Comparison of ENCODE assay signal across 12 mouse cellular contexts in genomic region chr16:34334919-34335318, GRCm38 (mm10).
DNase-seq lines count a peak whose midpoint lies in the region; ATAC-seq and TF ChIP-seq lines count a peak whose summit lies in the region.
"Had no signal": no experiment of that assay in that cellular context is flagged by ENCODE, and none has a peak within 500 bp of the region (broad histone marks: within the 10 kb centered on the region; RNA-seq: fewer than 3 reads in every experiment).

No protein-coding gene starts in this region.

- H3K27me3 ChIP-seq in forebrain, embryonic 16.5 days (replicated peaks; ENCODE audit: control insufficient read depth, insufficient read depth, low read length), result no peaks in the 10 kb centered on the region
- H3K27me3 ChIP-seq in lung, postnatal 0 days (replicated peaks; ENCODE audit: insufficient read depth, low read length), result no peaks in the 10 kb centered on the region
- H3K27me3 ChIP-seq: embryonic facial prominence, embryonic 12.5 days; hindbrain, embryonic 15.5 days had no signal

- ATAC-seq in forebrain, embryonic 16.5 days, result no peak
- 0 out of 2 replicates have a peak, but pooled peaks have one; percentile 18 for ATAC-seq in lung, postnatal 0 days
- no peak for ATAC-seq in monocyte, adult 5-6 weeks (replicated peaks; ENCODE audit: insufficient number of reproducible peaks, low FRiP score, low TSS enrichment, poor library complexity, severe bottlenecking)

- 9% methylated on average over 4 of the region's 4 CpGs for WGBS in forebrain, embryonic 16.5 days
- WGBS in lung, postnatal 0 days, result 45% methylated on average over 4 of the region's 4 CpGs

- H3K36me3 ChIP-seq in forebrain, embryonic 16.5 days (ENCODE audit: control insufficient read depth, insufficient read depth), result no peaks in the 10 kb centered on the region
- no peaks in the 10 kb centered on the region for H3K36me3 ChIP-seq in lung, postnatal 0 days (ENCODE audit: insufficient read depth, low read length)
- H3K36me3 ChIP-seq: hindbrain, embryonic 15.5 days had no signal

- intact Hi-C loops in left cerebral cortex, postnatal 4 days (cut with DNase I), result no loop called here

- H3K4me2 ChIP-seq in forebrain, embryonic 16.5 days (ENCODE audit: low read length), result no peak overlapping the region
- H3K4me2 ChIP-seq in lung, postnatal 0 days (replicated peaks; ENCODE audit: low read depth, low read length), result no peak overlapping the region
- H3K4me2 ChIP-seq: embryonic facial prominence, embryonic 12.5 days; hindbrain, embryonic 15.5 days had no signal

- no peak for TF ChIP-seq CTCF in lung, postnatal 0 days (IDR thresholded peaks at IDR 0.05)

- no peak for TF ChIP-seq EP300 in lung, postnatal 0 days (IDR thresholded peaks at IDR 0.05)

- H3K9me3 ChIP-seq in forebrain, embryonic 16.5 days (ENCODE audit: control insufficient read depth, low read length), result no peaks in the 10 kb centered on the region
- no peaks in the 10 kb centered on the region for H3K9me3 ChIP-seq in lung, postnatal 0 days (ENCODE audit: low read length)
- H3K9me3 ChIP-seq: embryonic facial prominence, embryonic 12.5 days; hindbrain, embryonic 15.5 days had no signal

- H3K4me1 ChIP-seq in forebrain, embryonic 16.5 days (replicated peaks; ENCODE audit: control insufficient read depth, insufficient read depth, low read length), result peaks cover 34% of the 10 kb centered on the region
- H3K4me1 ChIP-seq in lung, postnatal 0 days (ENCODE audit: insufficient read depth, low read depth, low read length), result 0 out of 2 replicates have a peak, but pooled peaks cover 6% of the 10 kb centered on the region

- H3K9ac ChIP-seq in forebrain, embryonic 16.5 days (replicated peaks; ENCODE audit: low read depth, low read length), result 0 out of 2 replicates have a peak overlapping the region, but pooled peaks have one; percentile 4
- no peak overlapping the region for H3K9ac ChIP-seq in lung, postnatal 0 days (replicated peaks; ENCODE audit: low read depth)
- H3K9ac ChIP-seq: embryonic facial prominence, embryonic 12.5 days; hindbrain, embryonic 15.5 days had no signal

- H3K4me3 ChIP-seq in forebrain, embryonic 16.5 days (replicated peaks; ENCODE audit: low read length), result no peak overlapping the region
- H3K4me3 ChIP-seq in lung, postnatal 0 days (ENCODE audit: low read depth, low read length), result no peak overlapping the region
- H3K4me3 ChIP-seq: embryonic facial prominence, embryonic 12.5 days; hindbrain, embryonic 15.5 days had no signal

- DNase-seq in adrenal gland, postnatal 25 days, result peak; percentile 40
- DNase-seq in adrenal gland, postnatal 4 days (ENCODE audit: low spot score in 2 of 2), result no peak
- DNase-seq in left cerebral cortex, postnatal 4 days, result peak; percentile 41
- no peak for DNase-seq in left cerebral cortex, adult 9 months (ENCODE audit: low spot score in 2 of 2)
- DNase-seq in lung, postnatal 0 days (ENCODE audit: low spot score), result peak; percentile 63
- no peak for DNase-seq in thymus, postnatal 4 days
- DNase-seq: B cell, adult 2 months had no signal

- no peak overlapping the region for H3K27ac ChIP-seq in forebrain, embryonic 16.5 days (ENCODE audit: low read length)
- no peak overlapping the region for H3K27ac ChIP-seq in lung, postnatal 0 days (ENCODE audit: low read length)
- H3K27ac ChIP-seq: embryonic facial prominence, embryonic 12.5 days; hindbrain, embryonic 15.5 days; macrophage had no signal

Comparison
In these comparisons a context has a peak if more than half of its experiments do, and no peak if none do; other contexts are left out.
1. DNase-seq: peak in adrenal gland, postnatal 25 days (single experiment), left cerebral cortex, postnatal 4 days (single experiment) and lung, postnatal 0 days (single experiment); none in adrenal gland, postnatal 4 days (0 of 2), left cerebral cortex, adult 9 months (0 of 2) and thymus, postnatal 4 days (single experiment).